Mouse (Mus musculus) CH12.LX (cell line): Measurements from ENCODE around the gene Zswim8. TPM values are rescaled to one million over a fixed set of nuclear protein-coding genes. Genes with fewer than 3 reads are reported as not detected.

Source experiments
- DNase-seq: peaks from one replicate; pipeline ENCODE4 v3.0.0-alpha.2; 2013; ENCODE audit errors: extremely low read depth
- H3K27ac ChIP-seq: 2 replicates; pipeline ENCODE4 v1.5.1; 2012; ENCODE audit warnings: low read depth, mild to moderate bottlenecking, control low read depth, moderate library complexity; ENCODE audit not compliant: insufficient read depth
- H3K27me3 ChIP-seq: replicated peaks from 2 replicates; pipeline ENCODE3; 2012; ENCODE audit warnings: inconsistent platforms
- H3K36me3 ChIP-seq, 2 experiments: replicated peaks in 1 of 2; 2 replicates each; pipeline versions ENCODE3 to v1.6.1; 2012; ENCODE audit warnings: inconsistent platforms in 1 of 2, low read length in 1 of 2, mild to moderate bottlenecking in 1 of 2, mixed read lengths in 1 of 2, moderate library complexity in 1 of 2; ENCODE audit not compliant: control insufficient read depth in 1 of 2, insufficient read depth in 1 of 2
- H3K4me1 ChIP-seq, 2 experiments: 2 replicates each; pipeline ENCODE4 v1.6.1; 2012; ENCODE audit warnings: inconsistent platforms in 1 of 2, moderate library complexity in 1 of 2; ENCODE audit not compliant: insufficient read depth in 2 of 2, control insufficient read depth in 1 of 2
- H3K4me2 ChIP-seq: 2 replicates; pipeline ENCODE4 v1.6.1; 2012; ENCODE audit warnings: low read depth, mild to moderate bottlenecking, control low read depth; ENCODE audit not compliant: poor library complexity, insufficient read depth, severe bottlenecking
- H3K4me3 ChIP-seq, 3 experiments: fragments of 150-350 bp in 1 of 3; sonication (generic) in 1 of 3; replicated peaks in 1 of 3; 2 replicates each; pipeline versions ENCODE3 to v1.5.1; 2011 to 2012; ENCODE audit warnings: low read depth in 2 of 3, low read length in 2 of 3, mild to moderate bottlenecking in 2 of 3, moderate library complexity in 2 of 3, control low read depth in 1 of 3, improper control_type of control experiment in 1 of 3, inconsistent platforms in 1 of 3, mixed read lengths in 1 of 3; ENCODE audit not compliant: poor library complexity in 1 of 3
- H3K79me2 ChIP-seq: replicated peaks from 2 replicates; pipeline ENCODE4 v1.6.1; 2012; ENCODE audit warnings: mild to moderate bottlenecking, moderate library complexity; ENCODE audit not compliant: control insufficient read depth, poor library complexity, insufficient read depth, severe bottlenecking; ENCODE audit errors: extremely low read depth
- H3K9ac ChIP-seq: 2 replicates; pipeline ENCODE4 v1.6.1; 2012; ENCODE audit warnings: low read depth, mild to moderate bottlenecking, control low read depth, moderate library complexity; ENCODE audit not compliant: insufficient read depth
- H3K9me3 ChIP-seq: replicated peaks from 2 replicates; pipeline ENCODE3; 2012; ENCODE audit warnings: low read length, inconsistent platforms, mixed read lengths
- BHLHE40 ChIP-seq: IDR thresholded peaks from 2 replicates; pipeline ENCODE4 v1.6.1; 2011; ENCODE audit warnings: mild to moderate bottlenecking, low read depth, low read length, improper control_type of control experiment
- CHD1 ChIP-seq: IDR thresholded peaks from 2 replicates; pipeline ENCODE4 v1.6.1; 2012; ENCODE audit warnings: low read depth, low read length, improper control_type of control experiment, inconsistent platforms
- CHD2 ChIP-seq: IDR thresholded peaks from 2 replicates; pipeline ENCODE4 v1.6.1; 2011; ENCODE audit warnings: low read length, improper control_type of control experiment
- CTCF ChIP-seq, 2 experiments: IDR thresholded peaks in 1 of 2; conservative IDR thresholded peaks in 1 of 2; 2 replicates each; pipeline ENCODE4 v1.5.1; 2011 to 2012; ENCODE audit warnings: low read depth in 2 of 2, low read length in 2 of 2, improper control_type of control experiment in 1 of 2, inconsistent platforms in 1 of 2, mild to moderate bottlenecking in 1 of 2, moderate library complexity in 1 of 2
- ELF1 ChIP-seq: IDR thresholded peaks from 2 replicates; pipeline ENCODE4 v1.6.1; 2014; ENCODE audit warnings: low read depth, mild to moderate bottlenecking, inconsistent platforms, low read length, improper control_type of control experiment
- EP300 ChIP-seq: IDR thresholded peaks from 2 replicates; pipeline ENCODE4 v1.6.1; 2011; ENCODE audit warnings: low read length, improper control_type of control experiment
- IRF4 ChIP-seq: IDR thresholded peaks from 2 replicates; pipeline ENCODE4 v1.6.1; 2014; ENCODE audit warnings: low read depth, mild to moderate bottlenecking, inconsistent platforms, low read length, improper control_type of control experiment
- MAZ ChIP-seq: IDR thresholded peaks from 2 replicates; pipeline ENCODE4 v1.6.1; 2012; ENCODE audit warnings: low read depth, mild to moderate bottlenecking, inconsistent platforms, low read length, improper control_type of control experiment, moderate library complexity
- MEF2A ChIP-seq: IDR thresholded peaks from 2 replicates; pipeline ENCODE4 v1.6.1; 2014; ENCODE audit warnings: low read depth, mild to moderate bottlenecking, inconsistent platforms, low read length, improper control_type of control experiment, borderline replicate concordance
- MXI1 ChIP-seq: IDR thresholded peaks from 2 replicates; pipeline ENCODE4 v1.6.1; 2011; ENCODE audit warnings: mild to moderate bottlenecking, low read depth, low read length, improper control_type of control experiment
- MYC ChIP-seq: IDR thresholded peaks from 2 replicates; pipeline ENCODE4 v1.6.1; 2011; ENCODE audit warnings: low read depth, mild to moderate bottlenecking, improper control_type of control experiment, low read length
- NRF1 ChIP-seq: IDR thresholded peaks from 2 replicates; pipeline ENCODE4 v1.6.1; 2014; ENCODE audit warnings: low read depth, mild to moderate bottlenecking, inconsistent platforms, low read length, improper control_type of control experiment, moderate library complexity
- PAX5 ChIP-seq: IDR thresholded peaks from 2 replicates; pipeline ENCODE4 v1.6.1; 2012; ENCODE audit warnings: low read length, inconsistent platforms, mixed read lengths
- POLR2AphosphoS2 ChIP-seq: IDR thresholded peaks from 2 replicates; pipeline ENCODE4 v1.6.1; 2011; ENCODE audit warnings: low read depth, low read length, improper control_type of control experiment
- RAD21 ChIP-seq: IDR thresholded peaks from 2 replicates; pipeline ENCODE4 v1.6.1; 2011; ENCODE audit warnings: low read depth, mild to moderate bottlenecking, low read length, improper control_type of control experiment, moderate library complexity
- RCOR1 ChIP-seq: conservative IDR thresholded peaks from 2 replicates; pipeline ENCODE4 v1.6.1; 2012; ENCODE audit warnings: low read depth, mild to moderate bottlenecking, inconsistent platforms, low read length, improper control_type of control experiment
- SMC3 ChIP-seq: IDR thresholded peaks from 2 replicates; pipeline ENCODE4 v1.6.1; 2011; ENCODE audit warnings: low read depth, low read length, improper control_type of control experiment
- TBP ChIP-seq: conservative IDR thresholded peaks from 2 replicates; pipeline ENCODE4 v1.6.1; 2011; ENCODE audit warnings: low read depth, low read length, improper control_type of control experiment
- UBTF ChIP-seq: IDR thresholded peaks from 2 replicates; pipeline ENCODE4 v1.6.1; 2012; ENCODE audit warnings: low read depth, mild to moderate bottlenecking, inconsistent platforms, low read length, improper control_type of control experiment, moderate library complexity
- USF1 ChIP-seq: IDR thresholded peaks from 2 replicates; pipeline ENCODE4 v1.6.1; 2014; ENCODE audit warnings: low read depth, mild to moderate bottlenecking, inconsistent platforms, low read length, improper control_type of control experiment
- USF2 ChIP-seq: conservative IDR thresholded peaks from 2 replicates; pipeline ENCODE4 v1.6.1; 2011; ENCODE audit warnings: low read depth, low read length, improper control_type of control experiment
- ZKSCAN1 ChIP-seq: IDR thresholded peaks from 2 replicates; pipeline ENCODE4 v1.6.1; 2012; ENCODE audit warnings: low read depth, inconsistent platforms, low read length, improper control_type of control experiment, borderline replicate concordance
- ZMIZ1 ChIP-seq: IDR thresholded peaks from 2 replicates; pipeline ENCODE4 v1.6.1; 2012; ENCODE audit warnings: low read depth, mild to moderate bottlenecking, inconsistent platforms, low read length, improper control_type of control experiment
- ZNF384 ChIP-seq: IDR thresholded peaks from 2 replicates; pipeline ENCODE4 v1.6.1; 2012; ENCODE audit warnings: low read depth, low read length, improper control_type of control experiment, inconsistent platforms
- dilution Hi-C: fragments of 300-500 bp; cut with MboI; formaldehyde crosslinking; loops from 2 replicates; pipeline ENCODE4 v1.14.3; 2020; ENCODE audit warnings: low sequenced_read_pairs; ENCODE audit not compliant: extremely low pct_unique_long_range_greater_than_20kb, extremely low pct_ligation_motif_present
- in situ Hi-C: fragments of 300-500 bp; cut with MboI; formaldehyde crosslinking; loops from 3 replicates; pipeline ENCODE4 v1.14.3; 2019; ENCODE audit warnings: low sequenced_read_pairs, low pct_ligation_motif_present, low pct_unique_long_range_greater_than_20kb, mixed read lengths
- polyA plus RNA-seq: library from polyadenylated mRNA; unstranded; fragments of >175 nt; gene quantifications from 2 replicates; pipeline ENCODE4 v1.2.1, GENCODE M21; 2012; ENCODE audit warnings: low read depth; ENCODE audit not compliant: insufficient read length
- total RNA-seq, 2 experiments: library from RNA; depleted of rRNA; stranded (reverse); fragments of 300-350 nt in 1 of 2; fragments of >200 nt in 1 of 2; gene quantifications; 2 replicates each; pipeline ENCODE4 v1.2.3; 2012 to 2014

The Zswim8 gene
- total and polyA plus RNA-seq, 3 experiments, result 9.5 to 39.6 (median 22.6) TPM

DNA sequence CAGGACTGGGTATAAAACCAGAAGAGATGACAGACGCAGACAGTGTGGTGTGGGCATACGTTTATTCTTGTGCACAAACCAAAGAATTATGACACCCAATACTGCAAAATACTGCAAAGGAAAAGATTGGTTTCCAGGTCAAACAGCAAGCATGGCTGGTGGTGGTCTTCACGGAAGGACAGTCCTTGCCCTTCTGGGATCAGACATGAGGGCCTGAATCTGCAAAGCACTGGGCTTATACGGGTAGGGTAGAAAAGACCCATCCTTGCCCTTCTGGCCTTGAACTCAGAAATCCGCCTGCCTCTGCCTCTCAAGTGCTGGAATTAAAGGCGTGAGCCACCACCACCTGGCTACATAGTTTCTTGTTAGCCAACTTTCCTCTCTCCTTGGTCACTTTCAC lies 48.5 kb upstream of the Zswim8 start:
- no peak overlapping the region for H3K4me3 ChIP-seq
- H3K27ac ChIP-seq, result no peak overlapping the region
- no peak for TF ChIP-seq MXI1
- TF ChIP-seq CHD1, result no peak
- no peak for TF ChIP-seq RCOR1
- no peak for TF ChIP-seq ZNF384
- no peak for TF ChIP-seq PAX5
- TF ChIP-seq IRF4, result no peak
- TF ChIP-seq BHLHE40, result no peak
- no peak for TF ChIP-seq MEF2A
- no peak for TF ChIP-seq USF2
- H3K4me2 ChIP-seq, result no peak overlapping the region
- in situ Hi-C loops, result loop anchor here (5.0 kb wide), 1 partner anchor 82 kb away; no protein-coding TSS in a partner anchor
- H3K79me2 ChIP-seq, result no peaks in the 10 kb centered on the region
- dilution Hi-C loops, result no loop called here
- no peaks in the 10 kb centered on the region for H3K36me3 ChIP-seq
- peaks cover 25% of the 10 kb centered on the region for H3K27me3 ChIP-seq
- H3K9me3 ChIP-seq, result no peaks in the 10 kb centered on the region
- H3K9ac ChIP-seq, result no peak overlapping the region
- DNase-seq, result no peak
- peaks cover 2 to 35% of the 10 kb centered on the region in 2 experiments; a peak in 3 of 4 replicates for H3K4me1 ChIP-seq

DNA sequence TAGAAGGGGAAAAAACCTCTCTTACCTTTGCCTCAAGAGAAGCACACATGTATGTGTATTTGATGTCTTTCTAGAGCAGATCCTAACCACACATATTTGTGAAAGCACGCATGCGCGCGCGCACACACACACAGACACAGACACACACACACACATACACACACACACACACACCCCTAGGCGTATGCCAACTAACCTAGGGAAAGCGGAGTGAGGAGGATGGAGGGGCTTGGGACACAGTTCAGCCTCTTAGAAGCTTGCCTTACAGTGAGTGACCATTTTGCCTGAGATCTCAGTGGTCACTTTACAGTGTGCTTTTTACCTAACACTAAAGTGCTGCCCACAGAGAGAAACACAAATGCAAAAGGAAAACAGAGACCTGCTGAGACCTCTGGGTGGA lies 47.7 kb upstream of the Zswim8 start:
- H3K27ac ChIP-seq, result no peak overlapping the region
- in situ Hi-C loops, result loop anchor here (5.0 kb wide), 1 partner anchor 82 kb away; no protein-coding TSS in a partner anchor
- peaks cover 25% of the 10 kb centered on the region for H3K27me3 ChIP-seq
- no peak for DNase-seq
- H3K4me3 ChIP-seq, result no peak overlapping the region
- TF ChIP-seq POLR2AphosphoS2, result no peak
- TF ChIP-seq ELF1, result no peak
- no peak for TF ChIP-seq TBP
- no peak for TF ChIP-seq USF2
- TF ChIP-seq ZMIZ1, result no peak
- no peak for TF ChIP-seq EP300
- TF ChIP-seq USF1, result no peak
- TF ChIP-seq MAZ, result no peak
- TF ChIP-seq UBTF, result no peak
- TF ChIP-seq RAD21, result no peak
- no peak for TF ChIP-seq MYC
- no peak for TF ChIP-seq ZKSCAN1
- TF ChIP-seq CHD2, result no peak
- no peak for TF ChIP-seq SMC3
- no peak for TF ChIP-seq CTCF (conservative IDR thresholded peaks at IDR 0.05 in 1 of 2, IDR thresholded peaks at IDR 0.05 in 1 of 2; ENCODE audit: low read depth in 2 of 2, low read length in 2 of 2)
- TF ChIP-seq CHD1, result no peak
- no peak for TF ChIP-seq NRF1
- H3K79me2 ChIP-seq, result no peaks in the 10 kb centered on the region
- dilution Hi-C loops, result no loop called here
- H3K9me3 ChIP-seq, result no peaks in the 10 kb centered on the region
- H3K36me3 ChIP-seq, result no peaks in the 10 kb centered on the region
- H3K4me1 ChIP-seq, result peaks cover 6 to 40% of the 10 kb centered on the region in 2 experiments
- no peak overlapping the region for H3K4me2 ChIP-seq
- no peak overlapping the region for H3K9ac ChIP-seq
